Mouse (Mus musculus): Measurements from ENCODE around the gene Il11.
"Not testable (repeated sequence)": the region's sequence is repeated elsewhere in the genome, so short reads cannot be mapped to it uniquely, and the experiment has no call there.

The Il11 gene

GRCm38 (mm10) chr7:4782759-4783158 lies at the start of gene Il11, which contains the start of gene Tmem190:
Gene Il11 (minus strand): TSS chr7:4782859.
Gene Tmem190 (plus strand): TSS chr7:4782937.
- no peak for DNase-seq (ENCODE audit: low spot score)

GRCm38 (mm10) chr7:4830476-4830875 lies 47.8 kb upstream of the Il11 start:
- DNase-seq (ENCODE audit: low spot score) = no peak

GRCm38 (mm10) chr7:4825365-4825764 lies 42.7 kb upstream of the Il11 start:
- no peak for DNase-seq (ENCODE audit: low spot score)

- no peak for DNase-seq (ENCODE audit: low spot score)
Measured at GRCm38 (mm10) chr7:4822162-4822907, 39.7 kb upstream of the Il11 start.

- DNase-seq (ENCODE audit: low spot score) = no peak
Measured at GRCm38 (mm10) chr7:4821690-4822089, 39.0 kb upstream of the Il11 start.

GRCm38 (mm10) chr7:4820925-4821324 lies 38.3 kb upstream of the Il11 start:
- not testable (repeated sequence) for DNase-seq (ENCODE audit: low spot score)

GRCm38 (mm10) chr7:4816559-4816958 lies 33.9 kb upstream of the Il11 start:
- DNase-seq (ENCODE audit: low spot score) = no peak

- DNase-seq (ENCODE audit: low spot score) = no peak
Measured at GRCm38 (mm10) chr7:4813105-4813791, 30.6 kb upstream of the Il11 start.

GRCm38 (mm10) chr7:4812303-4813104 lies 29.8 kb upstream of the Il11 start, which contains the start of gene Ube2s:
Gene Ube2s (minus strand): TSS chr7:4812590.
- peak; percentile 98 for DNase-seq (ENCODE audit: low spot score)

- no peak for DNase-seq (ENCODE audit: low spot score)
Measured at GRCm38 (mm10) chr7:4811842-4812302, 29.2 kb upstream of the Il11 start.

GRCm38 (mm10) chr7:4811131-4811530 lies 28.5 kb upstream of the Il11 start:
- DNase-seq (ENCODE audit: low spot score) = not testable (repeated sequence)

GRCm38 (mm10) chr7:4806716-4807115 lies 24.1 kb upstream of the Il11 start:
- DNase-seq (ENCODE audit: low spot score) = no peak

GRCm38 (mm10) chr7:4802247-4802646 lies 19.6 kb upstream of the Il11 start:
- no peak for DNase-seq (ENCODE audit: low spot score)

GRCm38 (mm10) chr7:4795767-4796433 lies 13.2 kb upstream of the Il11 start:
- DNase-seq (ENCODE audit: low spot score) = no peak

- no peak for DNase-seq (ENCODE audit: low spot score)
Measured at GRCm38 (mm10) chr7:4794631-4795168, 12.0 kb upstream of the Il11 start.

GRCm38 (mm10) chr7:4793674-4794073 lies 11.0 kb upstream of the Il11 start:
- no peak for DNase-seq (ENCODE audit: low spot score)

GRCm38 (mm10) chr7:4793248-4793647 lies 10.6 kb upstream of the Il11 start:
- DNase-seq (ENCODE audit: low spot score) = not testable (repeated sequence)

GRCm38 (mm10) chr7:4792278-4793212 lies 9.9 kb upstream of the Il11 start, which contains the start of gene Rpl28:
Gene Rpl28 (plus strand): TSS chr7:4792874.
- DNase-seq (ENCODE audit: low spot score) = peak; percentile 91

GRCm38 (mm10) chr7:4789436-4789935 lies 6.8 kb upstream of the Il11 start, which contains the start of gene Tmem238:
Gene Tmem238 (minus strand): TSS chr7:4789656.
- peak; percentile 48 for DNase-seq (ENCODE audit: low spot score)

Measured in ovary, postnatal 14 days (tissue).